ENCODE assay signal across 8 mouse cellular contexts in genomic region chr16:38712581-38713403, GRCm38 (mm10). TPM values are rescaled to one million over a fixed set of nuclear protein-coding genes. Genes with fewer than 3 reads are reported as not detected.
A peak's percentile ranks its signal among the peaks of the same experiment; 100 is the strongest.
DNase-seq lines count a peak whose midpoint lies in the region; ATAC-seq lines count a peak whose summit lies in the region.

Gene Arhgap31 (minus strand): TSS chr16:38713274.

- DNase-seq in adrenal gland, postnatal 14 days, result peak; percentile 92
- peak; percentile 100 for DNase-seq in heart, adult 11 months
- peak; percentile 89 for DNase-seq in kidney, adult 11 months
- peak; percentile 82 for DNase-seq in limb, embryonic 11.5 days (ENCODE audit: low spot score)
- peak; percentile 84 for DNase-seq in skeletal muscle tissue, adult 2 months (ENCODE audit: low read depth, low spot score)
- DNase-seq in yolk sac, embryonic 10.5 days (ENCODE audit: low spot score), result peak; percentile 84

- H3K9ac ChIP-seq in embryonic facial prominence, embryonic 12.5 days, result peak within 1 kb of the TSS; percentile 78
- peak within 1 kb of the TSS; percentile 78 for H3K9ac ChIP-seq in limb, embryonic 11.5 days (ENCODE audit: low read length)
- H3K9ac ChIP-seq in midbrain, embryonic 12.5 days (replicated peaks), result peak within 1 kb of the TSS; percentile 75

- H3K4me3 ChIP-seq in embryonic facial prominence, embryonic 12.5 days, result peak within 1 kb of the TSS; percentile 70
- H3K4me3 ChIP-seq in limb, embryonic 11.5 days (ENCODE audit: low read depth, low read length), result peak within 1 kb of the TSS; percentile 53
- peak within 1 kb of the TSS; percentile 64 for H3K4me3 ChIP-seq in midbrain, embryonic 12.5 days

- peaks cover 18% of the 10 kb centered on the region for H3K4me1 ChIP-seq in embryonic facial prominence, embryonic 12.5 days
- H3K4me1 ChIP-seq in limb, embryonic 11.5 days (ENCODE audit: control insufficient read depth, insufficient read depth, low read length), result no peaks in the 10 kb centered on the region
- H3K4me1 ChIP-seq in midbrain, embryonic 12.5 days, result no peaks in the 10 kb centered on the region

- H3K36me3 ChIP-seq in embryonic facial prominence, embryonic 12.5 days, result no peaks in the 10 kb centered on the region
- H3K36me3 ChIP-seq in limb, embryonic 11.5 days (ENCODE audit: control insufficient read depth, insufficient read depth, low read length), result no peaks in the 10 kb centered on the region
- no peaks in the 10 kb centered on the region for H3K36me3 ChIP-seq in midbrain, embryonic 12.5 days

- ATAC-seq in embryonic facial prominence, embryonic 12.5 days (ENCODE audit: insufficient number of reproducible peaks, insufficient read depth, low FRiP score, low TSS enrichment), result peak; percentile 90
- ATAC-seq in limb, embryonic 11.5 days (ENCODE audit: insufficient number of reproducible peaks, low FRiP score, low TSS enrichment, low read depth), result peak; percentile 85
- peak; percentile 94 for ATAC-seq in midbrain, embryonic 12.5 days (ENCODE audit: low FRiP score, low read depth)

- WGBS in embryonic facial prominence, embryonic 12.5 days, result under 1% methylated on average over 74 of the region's 74 CpGs
- WGBS in limb, embryonic 11.5 days, result under 1% methylated on average over 73 of the region's 74 CpGs
- under 1% methylated on average over 73 of the region's 74 CpGs for WGBS in midbrain, embryonic 12.5 days

- H3K27me3 ChIP-seq in embryonic facial prominence, embryonic 12.5 days, result no peaks in the 10 kb centered on the region
- H3K27me3 ChIP-seq in limb, embryonic 11.5 days (ENCODE audit: control insufficient read depth, insufficient read depth, low read length), result no peaks in the 10 kb centered on the region
- peaks cover 8% of the 10 kb centered on the region; the same call in 1 of the 2 replicates for H3K27me3 ChIP-seq in midbrain, embryonic 12.5 days

- H3K9me3 ChIP-seq in embryonic facial prominence, embryonic 12.5 days, result no peaks in the 10 kb centered on the region
- H3K9me3 ChIP-seq in limb, embryonic 11.5 days (ENCODE audit: control insufficient read depth, low read length), result no peaks in the 10 kb centered on the region
- no peaks in the 10 kb centered on the region for H3K9me3 ChIP-seq in midbrain, embryonic 12.5 days

- peak within 1 kb of the TSS; percentile 94 for H3K27ac ChIP-seq in embryonic facial prominence, embryonic 12.5 days
- peak within 1 kb of the TSS; percentile 84 for H3K27ac ChIP-seq in limb, embryonic 11.5 days (replicated peaks; ENCODE audit: low read depth, low read length)
- peak within 1 kb of the TSS; percentile 75 for H3K27ac ChIP-seq in midbrain, embryonic 12.5 days (replicated peaks)

- peak within 1 kb of the TSS; percentile 73 for H3K4me2 ChIP-seq in embryonic facial prominence, embryonic 12.5 days (replicated peaks)
- peak within 1 kb of the TSS; percentile 75 for H3K4me2 ChIP-seq in limb, embryonic 11.5 days (ENCODE audit: low read depth, severe bottlenecking)
- H3K4me2 ChIP-seq in midbrain, embryonic 12.5 days (replicated peaks), result peak within 1 kb of the TSS; percentile 92

RNA-seq across cellular contexts. Expression of gene Arhgap31, which starts in this region (rescaled TPM):
- 34.8 and 37.5 TPM in 2 replicates for total RNA-seq in adrenal gland, postnatal 14 days (2021)
- polyA plus RNA-seq in embryonic facial prominence, embryonic 12.5 days (2016; fragmentation: Nextera tagmentation; extraction: Ambion mirVana), result 14.3 and 16.5 TPM in 2 replicates
- polyA plus RNA-seq in limb, embryonic 11.5 days (2014; fragmentation: Nextera tagmentation; extraction: Ambion mirVana), result 5.4 and 6.5 TPM in 2 replicates
- polyA plus RNA-seq in midbrain, embryonic 12.5 days (2016; fragmentation: Nextera tagmentation; extraction: Ambion mirVana), result 10.5 and 11.8 TPM in 2 replicates

Comparison
In these comparisons a context has a peak if more than half of its experiments do, and no peak if none do; other contexts are left out.
1. Peak in every context shown above with its lines: DNase-seq, ATAC-seq, H3K4me3 ChIP-seq and H3K27ac ChIP-seq.